Mouse (Mus musculus): ENCODE measurements around the gene Mllt11.

Mllt11 gene

GRCm38 (mm10) chr3:95171105-95171504 lies 60.9 kb downstream of the Mllt11 start:
- DNase-seq (ENCODE audit: low spot score): no peak

GRCm38 (mm10) chr3:95169996-95170395 lies 62.0 kb downstream of the Mllt11 start:
- no peak for DNase-seq (ENCODE audit: low spot score)
